Mouse (Mus musculus): ENCODE data around the gene Dnajb11. TPM values are rescaled to one million over a fixed set of nuclear protein-coding genes. Genes with fewer than 3 reads are reported as not detected.
A peak's percentile ranks its signal among the peaks of the same experiment; 100 is the strongest.

The Dnajb11 gene
- 82.1 and 83.9 TPM in 2 replicates for polyA plus RNA-seq (2015; fragmentation: Nextera tagmentation; extraction: Ambion mirVana)

DNA sequence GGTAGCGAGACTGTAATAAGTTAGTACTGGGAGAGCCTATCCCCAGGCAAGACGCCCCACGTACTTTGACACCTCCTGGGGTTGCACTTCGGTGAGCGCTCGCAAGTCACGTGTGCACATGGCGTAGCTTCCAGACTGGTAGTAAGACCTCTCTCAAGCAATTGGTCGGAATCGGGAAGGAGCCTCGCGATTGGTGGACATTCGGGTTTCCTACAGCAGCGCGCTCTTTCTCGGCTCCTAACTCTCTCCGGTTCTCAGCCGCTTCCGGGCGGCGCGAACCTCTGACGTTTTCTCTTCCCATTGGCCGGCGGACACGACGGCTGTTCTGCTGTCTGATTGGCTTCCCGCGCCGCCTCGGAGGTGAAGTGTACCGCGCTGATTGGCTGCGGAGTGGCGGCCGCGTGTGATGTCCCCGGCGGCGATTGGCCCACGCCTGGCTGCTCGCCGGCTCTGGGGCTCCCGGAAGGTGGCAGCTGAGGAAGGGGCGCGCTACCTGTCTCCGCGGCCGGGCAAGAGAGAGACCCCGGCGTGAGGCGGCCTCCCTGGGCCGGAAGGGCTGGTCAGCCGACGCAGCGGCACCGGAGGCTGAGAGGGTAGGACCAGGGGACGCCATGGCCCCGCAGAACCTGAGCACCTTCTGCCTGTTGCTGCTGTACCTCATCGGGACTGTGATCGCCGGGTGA lies at the start of gene Dnajb11, which contains the start of gene Tbccd1:
Dnajb11 (plus strand) TSS at position 415 of the 683 bp plus-strand sequence.
Tbccd1 (minus strand) TSS at position 239 of the 683 bp plus-strand sequence.
- peak within 1 kb of the TSS; percentile 90 for H3K4me2 ChIP-seq
- peak within 1 kb of the TSS; percentile 83 for H3K9ac ChIP-seq
- peak within 1 kb of the TSS; percentile 82 for H3K4me3 ChIP-seq
- ATAC-seq: peak; percentile 99
- H3K9me3 ChIP-seq (replicated peaks): no peaks in the 10 kb centered on the region
- H3K27me3 ChIP-seq: no peaks in the 10 kb centered on the region
- H3K36me3 ChIP-seq (ENCODE audit: poor library complexity, severe bottlenecking): peaks cover 10% of the 10 kb centered on the region; the same call in 1 of the 2 replicates
- under 1% methylated on average over 62 of the region's 62 CpGs for WGBS
- peaks cover 14% of the 10 kb centered on the region for H3K4me1 ChIP-seq
- H3K27ac ChIP-seq: peak within 1 kb of the TSS; percentile 63

GRCm38 (mm10) chr16:22811477-22811876 lies 46.2 kb upstream of the Dnajb11 start, which contains the start of gene Crygs:
Crygs (minus strand) TSS chr16:22811577.
- no peak for ATAC-seq
- H3K9ac ChIP-seq: no peak within 1 kb of the TSS
- H3K36me3 ChIP-seq (ENCODE audit: poor library complexity, severe bottlenecking): peaks cover 6% of the 10 kb centered on the region; the same call in 1 of the 2 replicates
- no peak within 1 kb of the TSS for H3K4me2 ChIP-seq
- no peaks in the 10 kb centered on the region for H3K4me1 ChIP-seq
- 0 out of 2 replicates have a peak, but pooled peaks cover 11% of the 10 kb centered on the region for H3K27me3 ChIP-seq
- H3K27ac ChIP-seq: no peak within 1 kb of the TSS
- WGBS: 61% methylated on average over 2 of the region's 2 CpGs
- H3K4me3 ChIP-seq: no peak within 1 kb of the TSS
- H3K9me3 ChIP-seq (replicated peaks): no peaks in the 10 kb centered on the region

- no peaks in the 10 kb centered on the region for H3K9me3 ChIP-seq (replicated peaks)
- H3K4me1 ChIP-seq: no peaks in the 10 kb centered on the region
- H3K27me3 ChIP-seq: no peaks in the 10 kb centered on the region
- no peak overlapping the region for H3K4me3 ChIP-seq
- 49% methylated on average over 8 of the region's 8 CpGs for WGBS
- no peak overlapping the region for H3K27ac ChIP-seq
- H3K36me3 ChIP-seq (ENCODE audit: poor library complexity, severe bottlenecking): peaks cover 23% of the 10 kb centered on the region
- peak; percentile 59; the same call in 1 of the 2 replicates for ATAC-seq
- H3K4me2 ChIP-seq: no peak overlapping the region
- H3K9ac ChIP-seq: no peak overlapping the region
Measured at GRCm38 (mm10) chr16:22820731-22821130, 36.9 kb upstream of the Dnajb11 start.

DNA sequence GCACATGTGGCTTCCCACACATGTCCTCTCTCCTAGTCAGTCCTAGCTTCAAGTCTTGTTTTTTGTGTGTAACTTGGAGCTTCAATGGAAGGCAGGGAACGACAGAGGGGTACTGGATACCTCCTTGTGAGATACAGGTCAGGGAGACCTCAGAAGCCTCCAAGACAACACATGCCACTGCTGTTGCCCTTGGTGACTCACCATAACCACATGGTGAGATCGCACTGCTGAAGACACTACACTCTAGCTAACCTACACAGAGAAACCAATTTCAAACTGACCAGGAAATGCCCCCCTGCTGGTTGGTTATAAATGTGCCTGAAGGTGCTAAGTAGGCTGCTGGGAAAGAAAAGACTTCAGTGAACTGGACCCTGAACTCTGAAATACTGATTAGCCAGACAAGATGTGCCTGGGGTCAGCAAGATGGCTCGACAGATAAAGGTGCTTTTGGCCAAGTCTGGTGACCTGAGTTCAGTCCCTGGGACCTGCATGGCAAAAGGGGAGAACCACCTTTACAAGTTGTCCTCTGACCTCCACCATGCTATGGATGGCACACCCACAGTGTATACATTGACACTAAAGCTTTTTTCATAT lies 24.6 kb upstream of the Dnajb11 start:
- Histone ChIP-seq H3K9me3 (replicated peaks) (no peaks in the 10 kb centered on the region), H3K4me1 (no peaks in the 10 kb centered on the region), H3K27me3 (no peaks in the 10 kb centered on the region), H3K4me2 (no peak overlapping the region), H3K4me3 (no peak overlapping the region), H3K9ac (no peak overlapping the region), H3K27ac (no peak overlapping the region), H3K36me3 (ENCODE audit: poor library complexity, severe bottlenecking) (peaks cover 9% of the 10 kb centered on the region)
- WGBS: 88% methylated on average over 3 of the region's 3 CpGs
- no peak for ATAC-seq

GRCm38 (mm10) chr16:22839146-22839857 lies 18.3 kb upstream of the Dnajb11 start:
- H3K4me3 ChIP-seq: no peak overlapping the region
- no peaks in the 10 kb centered on the region for H3K27me3 ChIP-seq
- H3K27ac ChIP-seq: no peak overlapping the region
- no peaks in the 10 kb centered on the region for H3K9me3 ChIP-seq (replicated peaks)
- WGBS: 91% methylated on average over 3 of the region's 3 CpGs
- H3K9ac ChIP-seq: no peak overlapping the region
- no peak for ATAC-seq
- H3K4me2 ChIP-seq: no peak overlapping the region
- H3K36me3 ChIP-seq (ENCODE audit: poor library complexity, severe bottlenecking): peaks cover 15% of the 10 kb centered on the region
- peaks cover 5% of the 10 kb centered on the region for H3K4me1 ChIP-seq

- H3K4me2 ChIP-seq: no peak overlapping the region
- no peaks in the 10 kb centered on the region for H3K27me3 ChIP-seq
- H3K9ac ChIP-seq: no peak overlapping the region
- ATAC-seq: no peak
- no peak overlapping the region for H3K4me3 ChIP-seq
- 95% methylated on average over 5 of the region's 5 CpGs for WGBS
- H3K36me3 ChIP-seq (ENCODE audit: poor library complexity, severe bottlenecking): peaks cover 12% of the 10 kb centered on the region
- H3K9me3 ChIP-seq (replicated peaks): no peaks in the 10 kb centered on the region
- no peak overlapping the region for H3K27ac ChIP-seq
- H3K4me1 ChIP-seq: peaks cover 14% of the 10 kb centered on the region
Measured at GRCm38 (mm10) chr16:22842871-22843270, 14.8 kb upstream of the Dnajb11 start.

DNA sequence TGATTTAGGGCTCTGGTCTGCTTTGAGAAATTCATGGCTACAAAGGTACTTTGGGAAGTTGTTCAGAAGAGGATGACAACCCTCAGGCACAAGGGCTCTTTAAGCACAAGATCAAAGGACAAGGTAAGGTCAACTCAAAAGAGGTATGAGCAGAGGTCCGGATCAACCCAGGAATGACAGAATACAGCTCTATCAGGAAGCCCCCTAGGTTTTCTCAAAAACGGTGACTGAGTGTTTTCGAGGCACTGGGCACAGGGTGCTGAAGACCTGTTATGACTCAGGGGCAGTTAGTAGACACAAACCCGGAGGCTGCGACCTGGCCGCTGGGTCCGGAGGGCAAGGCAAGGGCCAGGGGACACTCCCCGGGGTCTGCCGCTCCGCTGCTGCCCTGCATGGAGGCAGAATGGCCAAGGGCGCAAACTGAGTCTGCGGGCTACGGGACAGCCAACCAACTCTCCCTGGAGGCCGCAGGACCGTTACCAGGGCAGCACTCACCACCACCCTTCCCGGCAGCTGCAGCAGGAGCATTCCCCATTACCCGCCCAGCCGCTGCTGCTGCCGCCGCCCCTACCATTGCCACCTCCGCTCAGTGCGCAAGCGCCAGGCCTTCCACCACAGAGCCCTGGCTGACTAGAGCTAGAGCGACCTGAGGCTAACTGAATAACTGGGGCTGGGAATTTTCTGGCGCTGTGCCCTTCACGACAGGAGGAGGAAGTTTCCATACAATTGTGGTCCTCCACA lies 13.4 kb upstream of the Dnajb11 start:
- ATAC-seq: peak; percentile 98
- Histone ChIP-seq H3K4me2 (peak overlapping the region; percentile 87), H3K27me3 (no peaks in the 10 kb centered on the region), H3K4me3 (peak overlapping the region; percentile 54), H3K4me1 (peaks cover 14% of the 10 kb centered on the region), H3K36me3 (ENCODE audit: poor library complexity, severe bottlenecking) (peaks cover 4% of the 10 kb centered on the region; the same call in 1 of the 2 replicates), H3K9ac (peak overlapping the region; percentile 79), H3K27ac (no peak overlapping the region; the same call in 1 of the 2 replicates), H3K9me3 (replicated peaks) (no peaks in the 10 kb centered on the region)
- WGBS: 7% methylated on average over 23 of the region's 26 CpGs

DNA sequence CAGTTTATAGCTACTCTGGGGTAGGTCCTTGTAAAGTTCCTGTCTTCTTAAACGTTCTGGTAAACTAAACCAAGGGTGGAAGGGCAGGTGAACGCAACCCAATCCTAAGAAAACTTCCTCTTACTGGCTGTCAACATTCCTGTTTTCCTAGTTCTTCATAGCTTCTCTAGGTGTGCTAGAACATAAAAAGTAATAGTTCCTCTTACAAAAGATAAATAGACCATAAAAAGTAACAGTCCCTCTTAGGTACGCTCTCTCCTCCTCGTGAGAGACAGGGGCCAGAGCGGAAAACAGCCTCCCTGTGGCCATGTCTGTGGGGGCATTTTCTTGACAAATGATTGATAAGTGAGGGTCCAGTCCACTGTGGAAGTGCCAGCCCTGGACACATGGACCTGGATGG lies 12.8 kb upstream of the Dnajb11 start:
- Histone ChIP-seq H3K4me1 (peaks cover 14% of the 10 kb centered on the region), H3K36me3 (ENCODE audit: poor library complexity, severe bottlenecking) (0 out of 2 replicates have a peak, but pooled peaks cover 3% of the 10 kb centered on the region), H3K9me3 (replicated peaks) (no peaks in the 10 kb centered on the region), H3K27ac (no peak overlapping the region), H3K4me2 (peak overlapping the region; percentile 87), H3K4me3 (peak overlapping the region; percentile 54), H3K9ac (0 out of 2 replicates have a peak overlapping the region, but pooled peaks have one; percentile 79), H3K27me3 (no peaks in the 10 kb centered on the region)
- no peak for ATAC-seq
- WGBS: 68% methylated on average over 5 of the region's 5 CpGs

DNA sequence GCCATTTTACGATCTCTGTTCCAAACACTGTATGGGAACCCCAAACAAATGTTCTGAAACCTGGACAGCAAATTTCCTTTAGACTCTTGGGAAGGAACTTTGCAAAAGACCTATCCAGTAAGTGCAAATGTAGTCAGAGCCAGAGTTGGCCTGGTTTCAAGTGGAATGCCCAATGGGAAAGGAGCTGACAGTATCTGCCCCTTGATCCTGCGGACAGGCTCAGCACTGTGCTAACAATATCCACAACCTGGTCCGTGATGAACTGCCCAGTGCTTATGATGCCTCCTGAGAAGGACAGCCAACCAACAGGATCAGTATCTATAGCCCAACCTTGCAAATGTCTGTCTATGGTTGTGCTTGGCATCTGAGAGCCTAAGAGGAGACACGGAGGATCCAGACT lies 12.2 kb upstream of the Dnajb11 start:
- Histone ChIP-seq H3K9me3 (replicated peaks) (no peaks in the 10 kb centered on the region), H3K4me3 (no peak overlapping the region), H3K4me2 (no peak overlapping the region), H3K27ac (no peak overlapping the region), H3K9ac (no peak overlapping the region), H3K27me3 (no peaks in the 10 kb centered on the region), H3K36me3 (ENCODE audit: poor library complexity, severe bottlenecking) (0 out of 2 replicates have a peak, but pooled peaks cover 3% of the 10 kb centered on the region), H3K4me1 (peaks cover 14% of the 10 kb centered on the region)
- 90% methylated on average over 4 of the region's 4 CpGs for WGBS
- no peak for ATAC-seq

- Histone ChIP-seq H3K27me3 (no peaks in the 10 kb centered on the region), H3K27ac (no peak overlapping the region), H3K9ac (no peak overlapping the region), H3K4me1 (peaks cover 14% of the 10 kb centered on the region), H3K36me3 (ENCODE audit: poor library complexity, severe bottlenecking) (no peaks in the 10 kb centered on the region), H3K4me2 (no peak overlapping the region), H3K4me3 (no peak overlapping the region), H3K9me3 (replicated peaks) (no peaks in the 10 kb centered on the region)
- WGBS: 88% methylated on average over 1 of the region's 1 CpGs
- no peak for ATAC-seq
Measured at GRCm38 (mm10) chr16:22847686-22848085, 10.0 kb upstream of the Dnajb11 start.

DNA sequence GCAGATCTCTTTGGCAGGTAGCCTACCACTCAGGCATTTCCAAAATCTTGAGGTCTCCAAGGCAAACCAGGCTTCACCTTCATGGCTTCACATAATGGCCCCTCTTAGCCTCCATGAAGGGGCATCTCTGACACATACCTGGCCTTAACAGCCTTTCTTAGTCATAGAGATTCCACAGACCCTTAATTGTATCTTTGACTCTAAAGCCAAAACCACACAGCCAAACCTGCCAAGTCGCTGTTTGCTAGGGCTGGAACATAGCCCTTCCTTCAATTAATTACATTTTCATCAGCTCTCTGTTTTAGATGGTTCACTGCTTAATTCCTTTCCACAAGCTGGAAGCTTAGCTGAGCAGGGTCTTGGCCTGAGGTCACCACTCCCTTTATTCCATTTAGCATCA lies 9.3 kb upstream of the Dnajb11 start:
- WGBS: 91% methylated on average over 1 of the region's 1 CpGs
- Histone ChIP-seq H3K9me3 (replicated peaks) (no peaks in the 10 kb centered on the region), H3K9ac (no peak overlapping the region), H3K27me3 (no peaks in the 10 kb centered on the region), H3K27ac (no peak overlapping the region), H3K4me3 (no peak overlapping the region), H3K36me3 (ENCODE audit: poor library complexity, severe bottlenecking) (no peaks in the 10 kb centered on the region), H3K4me2 (no peak overlapping the region), H3K4me1 (peaks cover 14% of the 10 kb centered on the region)
- no peak for ATAC-seq
